Mouse (Mus musculus) CH12.LX (cell line): ENCODE data around the gene Aebp2. TPM values are rescaled to one million over a fixed set of nuclear protein-coding genes. Genes with fewer than 3 reads are reported as not detected.

Experiments used
- polyA plus RNA-seq: library from polyadenylated mRNA; unstranded; fragments of >175 nt; gene quantifications from 2 replicates; pipeline ENCODE4 v1.2.1, GENCODE M21; 2012; ENCODE audit warnings: low read depth; ENCODE audit not compliant: insufficient read length
- total RNA-seq, 2 experiments: library from RNA; depleted of rRNA; stranded (reverse); fragments of 300-350 nt in 1 of 2; fragments of >200 nt in 1 of 2; gene quantifications; 2 replicates each; pipeline ENCODE4 v1.2.3; 2012 to 2014

Aebp2 gene
- total and polyA plus RNA-seq, 3 experiments = 54.4 to 63.3 (median 59.9) TPM

Other genes starting within 250 kb of the Aebp2 start
- 0.29 and 0.38 TPM in 2 replicates for gene Plekha5, start 198.6 kb upstream of the Aebp2 start, total RNA-seq (2012; rRNA removed)
- gene Plekha5, start 198.6 kb upstream of the Aebp2 start, total RNA-seq (2014; rRNA removed) = 0.12 TPM in 1 of 2 replicates, not detected in the other
- 0.20 and 0.27 TPM in 2 replicates for gene Plekha5, start 198.6 kb upstream of the Aebp2 start, polyA plus RNA-seq
- not detected in 2 replicates for gene Gm11077, start 106.6 kb downstream of the Aebp2 start, total RNA-seq (2012; rRNA removed)
- gene Gm11077, start 106.6 kb downstream of the Aebp2 start, total RNA-seq (2014; rRNA removed) = not detected in 2 replicates
- not detected in 2 replicates for gene Gm11077, start 106.6 kb downstream of the Aebp2 start, polyA plus RNA-seq